ENCODE assay signal across 9 mouse cellular contexts in genomic region chr4:119233256-119233901, GRCm38 (mm10). TPM values are rescaled to one million over a fixed set of nuclear protein-coding genes. Genes with fewer than 3 reads are reported as not detected.
DNase-seq lines count a peak whose midpoint lies in the region; ATAC-seq and TF ChIP-seq lines count a peak whose summit lies in the region.
"Had no signal": no experiment of that assay in that cellular context is flagged by ENCODE, and none has a peak within 500 bp of the region (broad histone marks: within the 10 kb centered on the region; RNA-seq: fewer than 3 reads in every experiment).

No protein-coding gene starts in this region.

- no peak overlapping the region for H3K27ac ChIP-seq in bone marrow macrophage, adult 2 months (ENCODE audit: insufficient read depth, low read depth, low read length)
- 0 out of 2 replicates have a peak overlapping the region, but pooled peaks have one; percentile 64 for H3K27ac ChIP-seq in forebrain, embryonic 13.5 days
- peak overlapping the region; percentile 73 for H3K27ac ChIP-seq in lung, embryonic 16.5 days (ENCODE audit: low read length)

- H3K4me2 ChIP-seq in forebrain, embryonic 13.5 days = peak overlapping the region; percentile 92
- peak overlapping the region; percentile 91 for H3K4me2 ChIP-seq in lung, embryonic 16.5 days (ENCODE audit: low read depth, low read length)

- no peak for TF ChIP-seq POLR2A in bone marrow macrophage, adult 2 months (IDR thresholded peaks at IDR 0.05; ENCODE audit: borderline replicate concordance, low read depth, low read length)

- 0 out of 2 replicates have a peak, but pooled peaks have one; percentile 15 for TF ChIP-seq CTCF in bone marrow macrophage, adult 2 months (IDR thresholded peaks at IDR 0.05; ENCODE audit: low read depth, low read length)

- under 1% methylated on average over 36 of the region's 36 CpGs for WGBS in forebrain, embryonic 13.5 days
- 0% methylated on average over 36 of the region's 36 CpGs for WGBS in lung, embryonic 16.5 days

- peak; percentile 68 for DNase-seq in MEL-GATA-1-ER (ENCODE audit: extremely low read depth, low read depth)
- DNase-seq in heart, postnatal 4 days = peak; percentile 59
- peak; percentile 43 for DNase-seq in layer of hippocampus, adult 9-11 months
- DNase-seq in ovary, postnatal 36 days (ENCODE audit: low spot score) = peak; percentile 52
- DNase-seq in natural killer cell, adult 2 months (ENCODE audit: low spot score in 2 of 2) = no peak

- no peaks in the 10 kb centered on the region for H3K27me3 ChIP-seq in forebrain, embryonic 13.5 days
- H3K27me3 ChIP-seq in lung, embryonic 16.5 days (ENCODE audit: control insufficient read depth, insufficient read depth, low read depth, low read length) = no peaks in the 10 kb centered on the region

- H3K9me3 ChIP-seq in forebrain, embryonic 13.5 days (replicated peaks) = no peaks in the 10 kb centered on the region
- H3K9me3 ChIP-seq in lung, embryonic 16.5 days (ENCODE audit: control insufficient read depth, low read length) = no peaks in the 10 kb centered on the region

- H3K9ac ChIP-seq in forebrain, embryonic 13.5 days = peak overlapping the region; percentile 84
- peak overlapping the region; percentile 73 for H3K9ac ChIP-seq in lung, embryonic 16.5 days (ENCODE audit: low read length)

- ATAC-seq in forebrain, embryonic 13.5 days = peak; percentile 13; the same call in 1 of the 2 replicates
- peak; percentile 47 for ATAC-seq in lung, embryonic 16.5 days (ENCODE audit: low read depth)

- peak overlapping the region; percentile 82 for H3K4me3 ChIP-seq in bone marrow macrophage, adult 2 months (ENCODE audit: insufficient read depth, low read length)
- peak overlapping the region; percentile 88 for H3K4me3 ChIP-seq in forebrain, embryonic 13.5 days
- peak overlapping the region; percentile 75 for H3K4me3 ChIP-seq in lung, embryonic 16.5 days (ENCODE audit: low read length)

- H3K36me3 ChIP-seq in forebrain, embryonic 13.5 days (ENCODE audit: poor library complexity, severe bottlenecking) = peaks cover 17% of the 10 kb centered on the region
- peaks cover 9% of the 10 kb centered on the region for H3K36me3 ChIP-seq in lung, embryonic 16.5 days (ENCODE audit: control insufficient read depth, insufficient read depth, low read length)

- peaks cover 7% of the 10 kb centered on the region; the same call in 1 of the 2 replicates for H3K4me1 ChIP-seq in bone marrow macrophage, adult 2 months (ENCODE audit: control insufficient read depth, insufficient read depth, low read length)
- H3K4me1 ChIP-seq in forebrain, embryonic 13.5 days = peaks cover 27% of the 10 kb centered on the region
- peaks cover 7% of the 10 kb centered on the region for H3K4me1 ChIP-seq in lung, embryonic 16.5 days (replicated peaks; ENCODE audit: control insufficient read depth, insufficient read depth, low read length)

RNA-seq across cellular contexts. Expression of gene P3h1, which starts 0.7 kb away (rescaled TPM):
- polyA plus RNA-seq in bone marrow macrophage, adult 2 months (2012; ENCODE audit: insufficient read depth, insufficient read length, missing spikeins) = 12.2 and 13.1 TPM in 2 replicates
- 7.6 and 8.1 TPM in 2 replicates for polyA plus RNA-seq in forebrain, embryonic 13.5 days (2015; fragmentation: Nextera tagmentation; extraction: Ambion mirVana)
- total RNA-seq in heart, postnatal 4 days (2021) = 10 to 100 TPM; 25.1 to 27.2 TPM
- polyA plus RNA-seq in lung, embryonic 16.5 days (2015; fragmentation: Nextera tagmentation; extraction: Ambion mirVana) = 34.9 and 36.2 TPM in 2 replicates

RNA-seq across cellular contexts. Expression of gene AU022252, which starts 0.9 kb away (rescaled TPM):
- 7.0 and 9.7 TPM in 2 replicates for polyA plus RNA-seq in bone marrow macrophage, adult 2 months (2012; ENCODE audit: insufficient read depth, insufficient read length, missing spikeins)
- 28.0 and 30.9 TPM in 2 replicates for polyA plus RNA-seq in forebrain, embryonic 13.5 days (2015; fragmentation: Nextera tagmentation; extraction: Ambion mirVana)
- total RNA-seq in heart, postnatal 4 days (2021) = 10 to 100 TPM; 19.9 to 21.0 TPM
- polyA plus RNA-seq in lung, embryonic 16.5 days (2015; fragmentation: Nextera tagmentation; extraction: Ambion mirVana) = 26.5 and 30.8 TPM in 2 replicates

RNA-seq across cellular contexts. Expression of gene Tmem269, which starts 15.4 kb away (rescaled TPM):
- not detected in 2 replicates for polyA plus RNA-seq in bone marrow macrophage, adult 2 months (2012; ENCODE audit: insufficient read depth, insufficient read length, missing spikeins)
- polyA plus RNA-seq in forebrain, embryonic 13.5 days (2015; fragmentation: Nextera tagmentation; extraction: Ambion mirVana) = not detected in 2 replicates
- total RNA-seq in heart, postnatal 4 days (2021) = not detected
- not detected in 2 replicates for polyA plus RNA-seq in lung, embryonic 16.5 days (2015; fragmentation: Nextera tagmentation; extraction: Ambion mirVana)
- total RNA-seq: gastrocnemius, postnatal 4 days had no signal

RNA-seq across cellular contexts. Expression of gene Cldn19, which starts 21.8 kb away (rescaled TPM):
- not detected in 2 replicates for polyA plus RNA-seq in bone marrow macrophage, adult 2 months (2012; ENCODE audit: insufficient read depth, insufficient read length, missing spikeins)
- 0.18 TPM in 2 replicates for polyA plus RNA-seq in forebrain, embryonic 13.5 days (2015; fragmentation: Nextera tagmentation; extraction: Ambion mirVana)
- total RNA-seq in heart, postnatal 4 days (2021) = 1 to 10 TPM in 1 of 2 experiments, under 1 TPM in 1; 0.17 to 1.2 TPM
- 0.15 and 0.18 TPM in 2 replicates for polyA plus RNA-seq in lung, embryonic 16.5 days (2015; fragmentation: Nextera tagmentation; extraction: Ambion mirVana)

RNA-seq across cellular contexts. Expression of gene Svbp, which starts 38.3 kb away (rescaled TPM):
- polyA plus RNA-seq in bone marrow macrophage, adult 2 months (2012; ENCODE audit: insufficient read depth, insufficient read length, missing spikeins) = 36.6 and 41.1 TPM in 2 replicates
- polyA plus RNA-seq in forebrain, embryonic 13.5 days (2015; fragmentation: Nextera tagmentation; extraction: Ambion mirVana) = 212 and 215 TPM in 2 replicates
- 10 to 100 TPM; 42.8 to 43.2 TPM for total RNA-seq in heart, postnatal 4 days (2021)
- polyA plus RNA-seq in lung, embryonic 16.5 days (2015; fragmentation: Nextera tagmentation; extraction: Ambion mirVana) = 114 and 123 TPM in 2 replicates

Comparison
In these comparisons a context has a peak if more than half of its experiments do, and no peak if none do; other contexts are left out.
1. DNase-seq: peak in MEL-GATA-1-ER (single experiment), heart, postnatal 4 days (single experiment), layer of hippocampus, adult 9-11 months (single experiment) and ovary, postnatal 36 days (single experiment); none in natural killer cell, adult 2 months (0 of 2).
2. Peak in every context shown above with its lines, with median percentiles within 50 percentile points of each other: H3K4me3 ChIP-seq.